Mouse (Mus musculus) heart, embryonic 10.5 days (tissue): ENCODE measurements around the gene Drd3. TPM values are rescaled to one million over a fixed set of nuclear protein-coding genes. Genes with fewer than 3 reads are reported as not detected.

ENCODE experiments used
- microRNA-seq: library from miRNA; unstranded; fragments of <30 nt; microRNA quantifications from one replicate; pipeline ENCODE4, GENCODE M21; 2017
- polyA plus RNA-seq: library from polyadenylated mRNA; unstranded; fragments of >200 nt; fragmentation: Nextera tagmentation; extraction: Ambion mirVana; gene quantifications from 2 replicates; pipeline ENCODE4 v1.2.1, GENCODE M21; 2016

Drd3 gene
- polyA plus RNA-seq, 1 experiment from 2014 or later = not detected

Small RNAs within 50 kb of the gene (microRNA-seq; reads per million reads assigned to microRNA genes)
- gene Gm25996 = not detected

Other genes with a start within 250 kb of the Drd3 start
- not detected in 2 replicates for gene Tigit, start 89.9 kb upstream of the Drd3 start, polyA plus RNA-seq
- 8.3 and 12.3 TPM in 2 replicates for gene Ccdc191, start 135.8 kb downstream of the Drd3 start, polyA plus RNA-seq
- 16.9 and 22.3 TPM in 2 replicates for gene Qtrt2, start 172.8 kb downstream of the Drd3 start, polyA plus RNA-seq
- gene Zdhhc23, start 225.8 kb downstream of the Drd3 start, polyA plus RNA-seq = 1.2 TPM in 2 replicates